Mouse (Mus musculus) ES-E14 (cell line): ENCODE measurements around the gene Ttc32.

Source experiments
- CHD2 ChIP-seq: IDR thresholded peaks from 2 replicates; pipeline ENCODE4 v1.6.1; 2014; ENCODE audit warnings: mild to moderate bottlenecking, low read depth, low read length, inconsistent platforms
- HCFC1 ChIP-seq: IDR thresholded peaks from 2 replicates; pipeline ENCODE4 v1.6.1; 2012; ENCODE audit warnings: low read length, inconsistent platforms, borderline replicate concordance; ENCODE audit not compliant: insufficient read depth

DNA sequence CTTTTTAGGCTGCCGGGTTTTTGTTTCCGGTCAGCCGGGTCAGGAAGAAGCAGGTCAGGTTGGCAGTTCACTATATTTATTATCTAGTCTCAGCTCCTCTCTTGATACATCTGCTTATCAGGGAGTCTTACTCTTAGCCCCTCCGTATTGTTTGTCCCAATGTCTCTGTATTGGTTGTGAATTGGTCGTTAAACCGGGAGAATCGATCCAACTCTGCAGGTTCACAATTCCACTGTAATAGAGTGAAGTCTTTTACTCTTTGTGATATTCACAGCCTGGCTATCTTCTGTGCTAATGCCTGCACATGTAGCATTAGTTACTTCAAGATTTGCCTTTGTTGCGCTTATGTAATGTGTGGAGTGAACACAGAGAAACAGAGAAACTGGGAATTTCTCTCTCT is 1.4 kb downstream of the Ttc32 start:
- no peak for TF ChIP-seq CHD2
- TF ChIP-seq HCFC1: no peak
